Mouse (Mus musculus) spleen, postnatal 10 days (tissue): ENCODE results near the gene Gjc2.
A peak's percentile ranks its signal among the peaks of the same experiment; 100 is the strongest.

Experiments
- DNase-seq, 2 experiments: peaks; one replicate each; pipeline ENCODE4 v3.0.0; 2021 to 2022; ENCODE audit warnings: low spot score in 2 of 2

Gene Gjc2

GRCm38 (mm10) chr11:59208153-59208831 is 25.3 kb upstream of the Gjc2 start, which contains the start of gene 2310033P09Rik:
2310033P09Rik (plus strand) TSS chr11:59208321.
- DNase-seq = peak; percentile 90 to 93

GRCm38 (mm10) chr11:59202081-59202995 is 19.3 kb upstream of the Gjc2 start, which contains the start of gene Mrpl55:
Mrpl55 (plus strand) TSS chr11:59202486.
- peak; percentile 90 to 98 for DNase-seq

GRCm38 (mm10) chr11:59201216-59202002 is 18.4 kb upstream of the Gjc2 start:
- no peak for DNase-seq

GRCm38 (mm10) chr11:59196230-59196629 is 13.2 kb upstream of the Gjc2 start:
- DNase-seq = no peak

- DNase-seq = no peak
Measured at GRCm38 (mm10) chr11:59192059-59192386, 9.0 kb upstream of the Gjc2 start, which contains the start of gene Guk1. Guk1 (minus strand) TSS chr11:59192212.

GRCm38 (mm10) chr11:59191231-59192058 is 8.4 kb upstream of the Gjc2 start:
- peak; percentile 84 to 91 for DNase-seq

- no peak for DNase-seq
Measured at GRCm38 (mm10) chr11:59187706-59188105, 4.7 kb upstream of the Gjc2 start.

- no peak for DNase-seq
Measured at GRCm38 (mm10) chr11:59185490-59185889, 2.5 kb upstream of the Gjc2 start.

GRCm38 (mm10) chr11:59183821-59184220 is 808 bp upstream of the Gjc2 start:
- peak in 1 of 2 experiments; percentile 76 for DNase-seq

- no peak for DNase-seq
Measured at GRCm38 (mm10) chr11:59176921-59177320, 6.1 kb downstream of the Gjc2 start.

- no peak for DNase-seq
Measured at GRCm38 (mm10) chr11:59176475-59176874, 6.5 kb downstream of the Gjc2 start.

GRCm38 (mm10) chr11:59174189-59174838 is 8.7 kb downstream of the Gjc2 start:
- no peak for DNase-seq

- no peak for DNase-seq
Measured at GRCm38 (mm10) chr11:59170549-59170948, 12.5 kb downstream of the Gjc2 start.

GRCm38 (mm10) chr11:59169807-59170206 is 13.2 kb downstream of the Gjc2 start:
- DNase-seq = no peak

- DNase-seq = no peak
Measured at GRCm38 (mm10) chr11:59165616-59166241, 17.3 kb downstream of the Gjc2 start.

- peak; percentile 78 to 85 for DNase-seq
Measured at GRCm38 (mm10) chr11:59164384-59164783, 18.6 kb downstream of the Gjc2 start.

- DNase-seq = peak; percentile 95 to 97
Measured at GRCm38 (mm10) chr11:59163255-59164236, 19.5 kb downstream of the Gjc2 start, which contains the start of gene Iba57. Iba57 (minus strand) TSS chr11:59163739.

GRCm38 (mm10) chr11:59162443-59163254 is 20.4 kb downstream of the Gjc2 start:
- no peak for DNase-seq
